Mouse (Mus musculus): Measurements from ENCODE around the gene Src.

- no peak for TF ChIP-seq MAFK (IDR thresholded peaks at IDR 0.05; ENCODE audit: insufficient read depth, low read depth, low read length)
- TF ChIP-seq ZC3H11A (IDR thresholded peaks at IDR 0.05; ENCODE audit: borderline replicate concordance, low read depth, low read length), result no peak
- no peak for TF ChIP-seq CHD2 (IDR thresholded peaks at IDR 0.05; ENCODE audit: low read depth, low read length)
- TF ChIP-seq HCFC1 (IDR thresholded peaks at IDR 0.05; ENCODE audit: borderline replicate concordance, insufficient read depth, low read length), result no peak
- TF ChIP-seq ZNF384 (IDR thresholded peaks at IDR 0.05; ENCODE audit: low read depth, low read length), result no peak
These were observed 99.3 kb downstream of the Src start for GRCm38 (mm10) chr2:157517526-157517925.
